Mouse (Mus musculus): ENCODE measurements around the gene Bloc1s2. TPM values are rescaled to one million over a fixed set of nuclear protein-coding genes. Genes with fewer than 3 reads are reported as not detected.

The Bloc1s2 gene
- 10 to 100 TPM; 95.1 to 98.6 TPM for total RNA-seq (2023)

GRCm38 (mm10) chr19:44145702-44146567 is at the start of gene Bloc1s2:
Gene Bloc1s2, minus strand, starts transcription at chr19:44146446.

GRCm38 (mm10) chr19:44192342-44192741 is 46.1 kb upstream of the Bloc1s2 start, which contains the start of gene Pkd2l1:
Gene Pkd2l1, minus strand, starts transcription at chr19:44192442.

GRCm38 (mm10) chr19:44135072-44135959 is 10.9 kb downstream of the Bloc1s2 start, which contains the start of gene Cwf19l1:
Gene Cwf19l1, minus strand, starts transcription at chr19:44135876.

GRCm38 (mm10) chr19:44106831-44107660 is 39.2 kb downstream of the Bloc1s2 start, which contains the start of gene Chuk:
Gene Chuk, minus strand, starts transcription at chr19:44107480.

Other genes starting within 250 kb of the Bloc1s2 start
- gene Dnmbp, start 206.3 kb downstream of the Bloc1s2 start, total RNA-seq (2023): 10 to 100 TPM in 1 of 2 experiments, 1 to 10 TPM in 1; 9.5 to 10.3 TPM
- gene Cpn1, start 159.9 kb downstream of the Bloc1s2 start, total RNA-seq (2023): not detected
- gene Cyp2c23, start 117.2 kb downstream of the Bloc1s2 start, total RNA-seq (2023): not detected
- gene Erlin1, start 76.7 kb downstream of the Bloc1s2 start, total RNA-seq (2023): 10 to 100 TPM; 21.4 to 24.2 TPM
- 10 to 100 TPM; 95.3 to 97.8 TPM for gene Chuk, start 39.0 kb downstream of the Bloc1s2 start, total RNA-seq (2023)
- gene Cwf19l1, start 10.6 kb downstream of the Bloc1s2 start, total RNA-seq (2023): 10 to 100 TPM; 31.7 to 34.6 TPM
- gene Pkd2l1, start 46.0 kb upstream of the Bloc1s2 start, total RNA-seq (2023): not detected
- not detected for gene Scd3, start 56.8 kb upstream of the Bloc1s2 start, total RNA-seq (2023)
- 10 to 100 TPM; 35.2 to 49.2 TPM for gene Scd2, start 147.2 kb upstream of the Bloc1s2 start, total RNA-seq (2023)
- 1 to 10 TPM; 1.1 to 1.7 TPM for gene Scd4, start 186.6 kb upstream of the Bloc1s2 start, total RNA-seq (2023)

All from B cell, adult 67 days (primary cell).